Mouse (Mus musculus) ZHBTc4 (cell line): ENCODE results near the gene Ly6g5b.
"Not testable (repeated sequence)": the region's sequence is repeated elsewhere in the genome, so short reads cannot be mapped to it uniquely, and the experiment has no call there.

Experiments
- DNase-seq: peaks from one replicate; pipeline ENCODE4 v3.0.0-alpha.2; 2011; ENCODE audit warnings: low read depth, low spot score

The Ly6g5b gene

GRCm38 (mm10) chr17:35140490-35140996, 25.3 kb upstream of the Ly6g5b start:
- DNase-seq, result no peak

- DNase-seq, result no peak
Observed at GRCm38 (mm10) chr17:35139269-35139668, 24.0 kb upstream of the Ly6g5b start.

- DNase-seq, result peak; percentile 91
Observed at GRCm38 (mm10) chr17:35135591-35136320, 20.5 kb upstream of the Ly6g5b start.

- DNase-seq, result peak; percentile 97
Observed at GRCm38 (mm10) chr17:35134801-35135590, 19.8 kb upstream of the Ly6g5b start, which contains the start of gene Bag6. TSS of gene Bag6 (plus strand) at chr17:35135178.

- DNase-seq, result no peak
Observed at GRCm38 (mm10) chr17:35133517-35133916, 18.3 kb upstream of the Ly6g5b start.

GRCm38 (mm10) chr17:35132174-35132560, 16.9 kb upstream of the Ly6g5b start:
- DNase-seq, result no peak

- no peak for DNase-seq
Observed at GRCm38 (mm10) chr17:35131500-35132173, 16.4 kb upstream of the Ly6g5b start, which contains the start of gene Apom. TSS of gene Apom (minus strand) at chr17:35132050.

- no peak for DNase-seq
Observed at GRCm38 (mm10) chr17:35131038-35131437, 15.8 kb upstream of the Ly6g5b start.

GRCm38 (mm10) chr17:35128996-35129395, 13.8 kb upstream of the Ly6g5b start:
- DNase-seq, result no peak

- DNase-seq, result no peak
Observed at GRCm38 (mm10) chr17:35127017-35127416, 11.8 kb upstream of the Ly6g5b start.

- DNase-seq, result peak; percentile 51
Observed at GRCm38 (mm10) chr17:35126206-35126611, 11.0 kb upstream of the Ly6g5b start, which contains the start of gene D17H6S53E. TSS of gene D17H6S53E (plus strand) at chr17:35126373.

GRCm38 (mm10) chr17:35125578-35125977, 10.3 kb upstream of the Ly6g5b start:
- DNase-seq, result no peak

GRCm38 (mm10) chr17:35125081-35125480, 9.9 kb upstream of the Ly6g5b start:
- no peak for DNase-seq

GRCm38 (mm10) chr17:35124261-35124896, 9.2 kb upstream of the Ly6g5b start:
- not testable (repeated sequence) for DNase-seq

GRCm38 (mm10) chr17:35123287-35123686, 8.1 kb upstream of the Ly6g5b start:
- DNase-seq, result not testable (repeated sequence)

- DNase-seq, result peak; percentile 65
Observed at GRCm38 (mm10) chr17:35121871-35122303, 6.7 kb upstream of the Ly6g5b start, which contains the start of gene Csnk2b. TSS of gene Csnk2b (minus strand) at chr17:35122053.

GRCm38 (mm10) chr17:35121143-35121799, 6.0 kb upstream of the Ly6g5b start, which contains the start of gene Gpank1:
TSS of gene Gpank1 (plus strand) at chr17:35121455.
- peak; percentile 100 for DNase-seq

GRCm38 (mm10) chr17:35120745-35121142, 5.5 kb upstream of the Ly6g5b start:
- peak; percentile 40 for DNase-seq

GRCm38 (mm10) chr17:35111774-35112173, 3.5 kb downstream of the Ly6g5b start:
- DNase-seq, result no peak

- DNase-seq, result no peak
Observed at GRCm38 (mm10) chr17:35108097-35108496, 7.1 kb downstream of the Ly6g5b start, which contains the start of gene Ly6g5c. TSS of gene Ly6g5c (plus strand) at chr17:35108279.
